8 mouse cellular contexts compared by ENCODE assay signal in genomic region chr14:22577411-22578037, GRCm38 (mm10).
DNase-seq lines count a peak whose midpoint lies in the region; ATAC-seq lines count a peak whose summit lies in the region.

No protein-coding gene starts in this region.

- 44% methylated on average over 13 of the region's 13 CpGs for WGBS in heart, embryonic 15.5 days
- whole genome bisulfite sequencing in embryonic facial prominence, embryonic 14.5 days: 44% methylated on average over 13 of the region's 13 CpGs
- 18% methylated on average over 13 of the region's 13 CpGs for WGBS in kidney, embryonic 15.5 days
- 10% methylated on average over 13 of the region's 13 CpGs for WGBS in neural tube, embryonic 14.5 days
- WGBS in liver, embryonic 12.5 days (ENCODE audit: insufficient replicate concordance): 58% methylated on average over 13 of the region's 13 CpGs

- H3K9ac ChIP-seq in heart, embryonic 15.5 days: no peak overlapping the region
- H3K9ac ChIP-seq in embryonic facial prominence, embryonic 14.5 days (ENCODE audit: low read depth, low read length): no peak overlapping the region
- H3K9ac ChIP-seq in kidney, embryonic 15.5 days: no peak overlapping the region
- 0 out of 2 replicates have a peak overlapping the region, but pooled peaks have one; percentile 4 for H3K9ac ChIP-seq in neural tube, embryonic 14.5 days (replicated peaks; ENCODE audit: low read depth, low read length)
- no peak overlapping the region for H3K9ac ChIP-seq in liver, embryonic 12.5 days

- peak overlapping the region; percentile 26; the same call in 1 of the 2 replicates for H3K4me2 ChIP-seq in heart, embryonic 15.5 days
- H3K4me2 ChIP-seq in embryonic facial prominence, embryonic 14.5 days (ENCODE audit: low read depth, low read length): peak overlapping the region; percentile 14; the same call in 1 of the 2 replicates
- peak overlapping the region; percentile 41 for H3K4me2 ChIP-seq in kidney, embryonic 15.5 days
- H3K4me2 ChIP-seq in neural tube, embryonic 14.5 days (ENCODE audit: low read depth, low read length): peak overlapping the region; percentile 29; the same call in 1 of the 2 replicates
- H3K4me2 ChIP-seq in liver, embryonic 12.5 days: no peak overlapping the region

- no peak overlapping the region for H3K27ac ChIP-seq in heart, embryonic 15.5 days
- no peak overlapping the region for H3K27ac ChIP-seq in embryonic facial prominence, embryonic 14.5 days (replicated peaks; ENCODE audit: low read depth, low read length)
- peak overlapping the region; percentile 61 for H3K27ac ChIP-seq in kidney, embryonic 15.5 days
- peak overlapping the region; percentile 28; the same call in 1 of the 2 replicates for H3K27ac ChIP-seq in neural tube, embryonic 14.5 days (ENCODE audit: low read depth, low read length)
- H3K27ac ChIP-seq in liver, embryonic 12.5 days: no peak overlapping the region

- no peak for DNase-seq in heart, adult 18-20 months
- DNase-seq in embryonic facial prominence, embryonic 14.5 days (ENCODE audit: low spot score): no peak
- DNase-seq in retina, postnatal 1 day: no peak
- DNase-seq in urinary bladder, postnatal 36 days (ENCODE audit: low spot score in 2 of 2): no peak

- H3K4me3 ChIP-seq in heart, embryonic 15.5 days: no peak overlapping the region
- H3K4me3 ChIP-seq in embryonic facial prominence, embryonic 14.5 days (ENCODE audit: low read depth, low read length): no peak overlapping the region
- H3K4me3 ChIP-seq in kidney, embryonic 15.5 days (replicated peaks): no peak overlapping the region
- no peak overlapping the region for H3K4me3 ChIP-seq in neural tube, embryonic 14.5 days (ENCODE audit: low read depth, low read length)
- H3K4me3 ChIP-seq in liver, embryonic 12.5 days: no peak overlapping the region

- no peaks in the 10 kb centered on the region for H3K9me3 ChIP-seq in heart, embryonic 15.5 days (replicated peaks)
- H3K9me3 ChIP-seq in embryonic facial prominence, embryonic 14.5 days (ENCODE audit: control insufficient read depth, low read length): no peaks in the 10 kb centered on the region
- H3K9me3 ChIP-seq in kidney, embryonic 15.5 days (replicated peaks): no peaks in the 10 kb centered on the region
- H3K9me3 ChIP-seq in neural tube, embryonic 14.5 days (ENCODE audit: control insufficient read depth, low read length): no peaks in the 10 kb centered on the region
- no peaks in the 10 kb centered on the region for H3K9me3 ChIP-seq in liver, embryonic 12.5 days (replicated peaks)

- H3K27me3 ChIP-seq in heart, embryonic 15.5 days: no peaks in the 10 kb centered on the region
- H3K27me3 ChIP-seq in embryonic facial prominence, embryonic 14.5 days (replicated peaks; ENCODE audit: control insufficient read depth, insufficient read depth, low read length): no peaks in the 10 kb centered on the region
- H3K27me3 ChIP-seq in kidney, embryonic 15.5 days: 0 out of 2 replicates have a peak, but pooled peaks cover 4% of the 10 kb centered on the region
- no peaks in the 10 kb centered on the region for H3K27me3 ChIP-seq in neural tube, embryonic 14.5 days (ENCODE audit: control insufficient read depth, insufficient read depth, low read length)
- no peaks in the 10 kb centered on the region for H3K27me3 ChIP-seq in liver, embryonic 12.5 days (replicated peaks)

- 0 out of 2 replicates have a peak, but pooled peaks cover 3% of the 10 kb centered on the region for H3K4me1 ChIP-seq in heart, embryonic 15.5 days (replicated peaks)
- H3K4me1 ChIP-seq in embryonic facial prominence, embryonic 14.5 days (ENCODE audit: control insufficient read depth, insufficient read depth, low read length): peaks cover 25% of the 10 kb centered on the region
- peaks cover 42% of the 10 kb centered on the region for H3K4me1 ChIP-seq in kidney, embryonic 15.5 days
- peaks cover 32% of the 10 kb centered on the region for H3K4me1 ChIP-seq in neural tube, embryonic 14.5 days (ENCODE audit: control insufficient read depth, insufficient read depth, low read length)
- no peaks in the 10 kb centered on the region for H3K4me1 ChIP-seq in liver, embryonic 12.5 days

- H3K36me3 ChIP-seq in heart, embryonic 15.5 days: no peaks in the 10 kb centered on the region
- H3K36me3 ChIP-seq in embryonic facial prominence, embryonic 14.5 days (ENCODE audit: control insufficient read depth, insufficient read depth, low read length): no peaks in the 10 kb centered on the region
- no peaks in the 10 kb centered on the region for H3K36me3 ChIP-seq in kidney, embryonic 15.5 days
- H3K36me3 ChIP-seq in neural tube, embryonic 14.5 days (ENCODE audit: control insufficient read depth, insufficient read depth, low read length): no peaks in the 10 kb centered on the region
- no peaks in the 10 kb centered on the region for H3K36me3 ChIP-seq in liver, embryonic 12.5 days

- no peak for ATAC-seq in heart, embryonic 15.5 days (replicated peaks; ENCODE audit: insufficient number of reproducible peaks, insufficient read depth, low FRiP score, low read depth)
- ATAC-seq in embryonic facial prominence, embryonic 14.5 days (ENCODE audit: low read depth): no peak
- no peak for ATAC-seq in kidney, embryonic 15.5 days (replicated peaks; ENCODE audit: low FRiP score)
- ATAC-seq in neural tube, embryonic 14.5 days (ENCODE audit: low read depth): peak; percentile 84
- ATAC-seq in liver, embryonic 12.5 days: no peak

Comparison
In these comparisons a context has a peak if more than half of its experiments do, and no peak if none do; other contexts are left out.
1. H3K27ac ChIP-seq: peak in kidney, embryonic 15.5 days (single experiment) and neural tube, embryonic 14.5 days (single experiment); none in heart, embryonic 15.5 days (single experiment), embryonic facial prominence, embryonic 14.5 days (single experiment) and liver, embryonic 12.5 days (single experiment).